Mouse (Mus musculus) E14TG2a.4 (cell line): Measurements from ENCODE around the gene Fbxl16.
A peak's percentile ranks its signal among the peaks of the same experiment; 100 is the strongest.

Experiments used
- H3K27me3 ChIP-seq: 2 replicates; pipeline ENCODE4 v1.6.1; 2014; ENCODE audit warnings: low read length, control low read depth; ENCODE audit not compliant: insufficient read depth
- H3K36me3 ChIP-seq: 2 replicates; pipeline ENCODE4 v1.6.1; 2014; ENCODE audit warnings: low read length, control low read depth; ENCODE audit not compliant: insufficient read depth
- H3K4me1 ChIP-seq: replicated peaks from 2 replicates; pipeline ENCODE4 v1.6.1; 2014; ENCODE audit warnings: low read depth, low read length, control low read depth
- H3K4me3 ChIP-seq: replicated peaks from 2 replicates; pipeline ENCODE4 v1.5.1; 2014; ENCODE audit warnings: mild to moderate bottlenecking, low read length
- H3K9me3 ChIP-seq: 2 replicates; pipeline ENCODE4 v1.6.1; 2014; ENCODE audit warnings: low read length, control low read depth
- CTCF ChIP-seq: conservative IDR thresholded peaks from 2 replicates; pipeline ENCODE4 v1.5.1; 2014; ENCODE audit warnings: low read length
- NANOG ChIP-seq: IDR thresholded peaks from 2 replicates; pipeline ENCODE4 v1.6.1; 2014; ENCODE audit warnings: borderline replicate concordance, low read length, mixed read lengths
- POU5F1 ChIP-seq: IDR thresholded peaks from 2 replicates; pipeline ENCODE4 v1.6.1; 2014; ENCODE audit warnings: low read length, borderline replicate concordance

Gene Fbxl16

DNA sequence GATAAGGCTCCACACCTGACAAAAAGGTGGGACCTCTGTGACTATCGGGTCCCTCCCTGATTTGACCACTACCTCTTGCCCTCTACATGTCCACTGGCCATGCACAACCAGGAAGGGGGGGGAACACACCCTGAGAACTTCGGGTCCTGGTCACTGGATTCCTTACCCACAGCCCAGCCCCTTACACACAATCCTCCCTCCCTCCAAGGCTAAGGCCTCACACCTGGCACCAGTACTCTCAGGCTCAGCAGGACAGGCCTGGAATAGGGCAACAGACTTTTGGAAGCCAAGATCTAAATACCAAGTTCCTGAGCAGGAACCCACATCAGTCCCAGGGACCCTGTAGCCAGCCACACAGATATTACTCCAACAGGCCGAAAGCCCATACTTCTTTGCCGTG lies 30.0 kb downstream of the Fbxl16 start:
- Histone ChIP-seq H3K4me3 (no peak overlapping the region), H3K9me3 (no peaks in the 10 kb centered on the region), H3K36me3 (peaks cover 86% of the 10 kb centered on the region), H3K27me3 (peaks cover 11% of the 10 kb centered on the region), H3K4me1 (peaks cover 63% of the 10 kb centered on the region)
- no peak for TF ChIP-seq NANOG
- TF ChIP-seq CTCF, result no peak
- no peak for TF ChIP-seq POU5F1

DNA sequence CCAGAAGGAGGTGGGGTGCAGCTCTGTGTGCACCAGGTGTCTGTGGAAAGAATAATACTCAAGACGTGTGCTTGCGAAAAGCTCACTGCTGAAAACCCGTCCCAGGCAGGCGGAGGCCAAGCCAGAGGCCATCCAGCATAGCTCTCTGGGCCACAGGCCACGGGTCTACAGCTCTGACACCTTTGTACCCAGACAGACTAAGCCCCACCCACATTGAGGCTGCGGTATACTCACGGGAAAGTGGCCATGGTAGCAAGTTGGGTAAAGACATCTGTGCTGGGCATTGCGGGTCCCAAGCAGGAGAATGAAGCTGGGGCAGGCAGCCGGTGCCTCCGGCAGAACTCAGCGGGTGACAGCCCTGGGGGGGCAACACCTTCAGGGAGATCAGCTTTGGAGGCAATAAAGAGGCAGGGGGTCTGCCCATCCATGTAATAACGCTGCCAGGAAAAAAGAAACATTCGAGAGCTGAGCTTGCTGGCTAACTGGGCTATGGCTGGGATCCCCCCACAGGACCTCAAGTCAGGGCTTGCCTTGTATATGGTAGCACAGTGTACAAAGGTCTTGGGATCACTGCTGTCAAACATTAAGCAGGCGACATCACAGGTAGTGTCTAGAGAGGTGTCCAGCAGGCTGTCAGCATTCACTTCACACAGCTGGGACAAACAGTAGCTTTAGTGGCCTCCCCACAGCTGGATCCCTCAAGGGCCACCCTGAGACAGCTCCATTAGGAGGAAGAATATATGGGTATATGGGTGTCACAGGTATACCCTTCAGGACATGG lies 30.8 kb downstream of the Fbxl16 start:
- TF ChIP-seq NANOG (no peak), POU5F1 (no peak), CTCF (no peak)
- Histone ChIP-seq H3K9me3 (no peaks in the 10 kb centered on the region), H3K4me3 (no peak overlapping the region), H3K36me3 (peaks cover 80% of the 10 kb centered on the region), H3K4me1 (peaks cover 58% of the 10 kb centered on the region), H3K27me3 (peaks cover 11% of the 10 kb centered on the region)

DNA sequence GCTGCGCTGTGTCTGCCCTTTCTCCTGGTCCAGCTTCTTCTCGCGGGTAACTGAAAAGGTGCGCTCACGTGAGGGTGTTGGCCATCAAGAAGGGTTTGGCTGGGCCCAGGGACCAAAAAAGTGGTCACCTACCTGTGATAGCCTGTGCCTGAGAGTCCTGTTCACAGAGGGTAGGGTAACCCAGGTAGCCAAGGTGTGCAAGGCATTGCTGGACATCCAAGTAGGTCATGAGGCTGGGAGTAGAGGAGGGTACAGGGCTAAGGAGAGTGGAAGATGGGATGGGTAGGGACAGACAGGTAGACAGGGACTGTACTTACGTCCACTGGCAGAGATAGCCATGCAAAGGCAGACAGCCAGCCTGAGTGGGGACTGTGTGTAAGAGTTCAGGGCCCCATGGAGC lies 31.6 kb downstream of the Fbxl16 start:
- Histone ChIP-seq H3K36me3 (peaks cover 79% of the 10 kb centered on the region), H3K9me3 (no peaks in the 10 kb centered on the region)
- TF ChIP-seq POU5F1, result no peak
- no peak for TF ChIP-seq NANOG
- TF ChIP-seq CTCF, result no peak

DNA sequence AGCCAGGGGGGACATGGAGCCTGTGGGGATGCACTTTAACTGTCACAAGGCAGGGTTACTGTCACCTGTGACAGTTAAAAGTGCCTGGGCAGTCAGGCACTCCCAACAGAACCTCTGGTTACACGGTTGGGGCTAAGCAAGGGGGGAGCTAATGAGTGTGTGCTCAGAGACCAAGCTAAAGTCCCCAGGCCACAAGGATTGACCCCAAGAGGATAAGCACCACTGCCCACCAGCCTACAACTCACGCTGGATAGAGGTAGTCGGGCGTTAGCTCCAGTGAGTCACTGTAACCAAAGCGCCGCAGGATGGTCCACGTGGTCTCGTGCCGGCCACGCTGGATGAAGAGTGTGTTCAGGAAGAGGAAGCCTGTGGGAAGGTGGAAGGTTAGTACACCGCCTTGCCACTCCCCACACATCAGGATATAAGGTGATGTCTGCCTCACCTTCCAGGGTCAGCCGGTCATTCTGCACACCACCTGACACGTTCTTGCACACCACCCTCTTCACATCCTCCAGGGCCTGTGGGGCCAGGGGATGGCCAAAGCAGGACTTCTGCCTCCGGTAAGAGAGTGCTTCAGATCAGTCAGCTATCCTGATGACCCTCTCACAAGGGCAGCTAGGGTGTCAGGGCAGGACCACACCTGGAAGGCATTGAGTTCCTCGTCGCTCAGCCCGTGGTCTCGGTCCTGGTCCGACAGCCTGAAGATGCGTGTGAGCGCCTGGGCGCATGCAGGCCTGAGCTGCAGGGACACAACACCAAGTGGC lies 32.4 kb downstream of the Fbxl16 start, which contains the start of gene Gm20683:
Gene Gm20683 (minus strand): TSS at position 647 of the 764 bp plus-strand sequence.
- Histone ChIP-seq H3K4me3 (no peak within 1 kb of the TSS), H3K4me1 (peaks cover 53% of the 10 kb centered on the region), H3K36me3 (peaks cover 79% of the 10 kb centered on the region), H3K27me3 (peaks cover 5% of the 10 kb centered on the region), H3K9me3 (no peaks in the 10 kb centered on the region)
- no peak for TF ChIP-seq NANOG
- no peak for TF ChIP-seq CTCF
- TF ChIP-seq POU5F1, result no peak

More for the DNA sequence above, 31.6 kb downstream of the Fbxl16 start:
- H3K4me3 ChIP-seq, result no peak overlapping the region
- H3K4me1 ChIP-seq, result peaks cover 58% of the 10 kb centered on the region
- peaks cover 11% of the 10 kb centered on the region for H3K27me3 ChIP-seq

DNA sequence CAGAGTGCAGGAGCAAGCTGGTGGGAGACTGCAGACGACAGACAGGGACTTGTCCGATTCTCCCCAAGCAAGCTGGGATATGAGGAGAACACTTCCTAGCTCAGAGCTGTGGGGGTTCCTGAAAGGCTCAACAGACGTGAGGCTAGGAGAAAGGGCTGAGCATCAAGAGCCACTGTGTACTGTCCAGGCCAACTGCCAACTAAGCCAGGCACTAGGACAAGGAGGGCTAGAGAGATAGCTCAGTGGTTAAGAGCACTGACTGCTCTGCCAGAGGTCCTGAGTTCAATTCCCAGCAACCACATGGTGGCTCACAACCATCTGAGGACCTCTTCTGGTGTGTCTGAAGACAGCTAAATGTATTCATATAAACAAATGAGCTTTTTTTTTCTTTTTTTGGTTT lies 33.6 kb downstream of the Fbxl16 start:
- peaks cover 43% of the 10 kb centered on the region for H3K4me1 ChIP-seq
- H3K4me3 ChIP-seq, result no peak overlapping the region
- H3K9me3 ChIP-seq, result no peaks in the 10 kb centered on the region
- no peaks in the 10 kb centered on the region for H3K27me3 ChIP-seq
- peaks cover 86% of the 10 kb centered on the region for H3K36me3 ChIP-seq
- no peak for TF ChIP-seq CTCF
- no peak for TF ChIP-seq NANOG
- TF ChIP-seq POU5F1, result no peak

DNA sequence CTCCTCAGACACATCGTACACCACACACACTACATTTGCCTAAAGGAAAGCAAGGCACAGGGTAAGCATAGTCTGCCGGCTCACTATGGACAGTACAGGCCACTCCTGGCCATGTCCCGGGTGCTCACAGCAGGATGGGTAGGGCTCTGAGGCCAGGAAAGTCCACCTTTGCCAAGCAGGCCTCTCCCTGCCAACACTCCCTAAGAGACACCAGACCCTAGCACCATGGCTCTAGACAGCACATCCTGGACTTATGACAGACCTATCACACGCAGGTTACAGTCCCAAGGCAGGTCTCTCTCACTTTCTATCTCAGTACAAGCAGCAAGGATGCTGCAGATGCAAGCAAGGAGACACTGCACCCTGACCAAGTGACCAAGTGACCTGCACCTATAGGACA lies 34.2 kb downstream of the Fbxl16 start:
- Histone ChIP-seq H3K4me3 (no peak overlapping the region; the same call in 1 of the 2 replicates), H3K9me3 (no peaks in the 10 kb centered on the region), H3K4me1 (peaks cover 37% of the 10 kb centered on the region), H3K36me3 (peaks cover 86% of the 10 kb centered on the region), H3K27me3 (no peaks in the 10 kb centered on the region)
- no peak for TF ChIP-seq CTCF
- TF ChIP-seq NANOG, result no peak

DNA sequence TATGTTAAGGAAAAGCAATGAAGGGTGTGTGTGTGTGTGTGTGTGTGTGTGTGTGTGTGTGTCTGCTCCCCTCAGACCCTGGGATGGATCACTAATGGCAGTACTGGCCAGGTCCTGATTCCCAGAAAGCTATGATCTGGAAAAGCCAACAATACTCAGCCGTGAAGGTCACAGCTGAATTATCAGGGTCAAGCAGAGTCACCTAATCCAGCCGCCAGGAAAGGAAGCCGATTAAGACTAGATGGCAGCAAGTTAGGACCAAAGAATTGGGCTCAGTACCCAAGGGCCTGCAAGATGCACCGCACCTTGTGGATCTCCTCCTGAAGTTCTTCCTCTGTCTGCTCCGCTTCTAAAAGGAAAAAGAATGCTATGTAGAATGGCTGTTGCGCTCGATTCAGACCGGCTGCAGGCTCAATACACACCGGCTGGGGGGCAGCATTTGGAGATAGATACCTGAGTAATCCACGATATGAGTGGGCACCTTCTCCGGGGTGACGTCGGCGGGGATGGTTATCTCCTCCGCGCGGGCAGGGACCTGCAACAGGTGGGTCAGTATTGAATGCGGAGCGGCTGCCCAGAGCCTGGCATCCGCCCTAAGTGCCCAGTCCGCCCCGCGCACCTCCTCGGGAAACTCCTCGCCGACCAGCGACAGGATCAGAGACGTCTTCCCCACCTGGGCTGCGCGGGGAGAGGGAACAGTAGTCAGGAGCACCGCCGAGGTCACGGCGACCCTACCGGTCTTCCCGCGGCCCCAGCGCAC lies 34.9 kb downstream of the Fbxl16 start:
- peak overlapping the region; percentile 90 for H3K4me3 ChIP-seq
- no peaks in the 10 kb centered on the region for H3K9me3 ChIP-seq
- H3K27me3 ChIP-seq, result no peaks in the 10 kb centered on the region
- TF ChIP-seq CTCF, result no peak
- TF ChIP-seq NANOG, result no peak
- TF ChIP-seq POU5F1, result no peak
- peaks cover 37% of the 10 kb centered on the region for H3K4me1 ChIP-seq
- H3K36me3 ChIP-seq, result peaks cover 86% of the 10 kb centered on the region

DNA sequence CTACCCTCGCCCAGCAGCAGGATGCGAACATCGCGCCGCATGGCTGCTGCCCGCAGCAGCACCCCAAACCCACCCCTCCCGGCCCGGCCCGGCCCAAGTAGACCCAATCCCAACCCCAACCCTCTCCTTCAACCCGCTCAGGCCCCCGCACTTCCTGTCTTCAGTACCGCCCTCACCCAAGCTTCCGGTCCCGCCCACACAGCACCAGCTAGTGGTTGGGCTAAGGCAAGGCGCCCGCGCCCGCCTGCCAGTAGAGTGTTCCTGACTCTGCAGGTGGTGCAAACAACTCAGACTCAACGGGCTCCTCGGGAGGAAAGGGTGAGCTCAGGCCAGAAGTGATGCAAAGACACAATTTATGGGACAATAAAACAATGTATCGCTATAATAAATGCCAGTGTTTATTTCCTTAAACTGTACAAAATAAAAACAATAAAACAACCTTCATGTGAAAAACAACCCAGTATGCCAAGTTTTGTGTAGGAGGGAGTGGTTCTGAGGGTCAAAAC lies 35.6 kb downstream of the Fbxl16 start, which contains the start of gene Rhot2:
Gene Rhot2 (minus strand): TSS at position 456 of the 506 bp plus-strand sequence.
- no peak; the same call in 1 of the 2 replicates for TF ChIP-seq CTCF
- TF ChIP-seq POU5F1, result no peak
- no peak for TF ChIP-seq NANOG
- H3K27me3 ChIP-seq, result no peaks in the 10 kb centered on the region
- H3K9me3 ChIP-seq, result no peaks in the 10 kb centered on the region
- H3K4me1 ChIP-seq, result peaks cover 35% of the 10 kb centered on the region
- H3K36me3 ChIP-seq, result peaks cover 86% of the 10 kb centered on the region
- peak within 1 kb of the TSS; percentile 90 for H3K4me3 ChIP-seq
